Mouse (Mus musculus) forebrain, postnatal 0 days (tissue): Measurements from ENCODE around the gene Acbd6. TPM values are rescaled to one million over a fixed set of nuclear protein-coding genes. Genes with fewer than 3 reads are reported as not detected.

ENCODE experiments used
- ATAC-seq: fragments of 200-750 bp; cut with Nextera tagmentation; 2 replicates; pipeline ENCODE4 v1.8.0; 2017; ENCODE audit warnings: mild to moderate bottlenecking, moderate library complexity
- DNase-seq: peaks from one replicate; pipeline ENCODE4 v3.0.0-alpha.2; 2015
- H3K27ac ChIP-seq: fragments of 300-500 bp; sonication (generic); 2 replicates; pipeline ENCODE4 v1.5.1; 2014; ENCODE audit warnings: low read depth, mild to moderate bottlenecking, antibody characterized with exemption, low read length, moderate library complexity, mixed read lengths
- H3K27me3 ChIP-seq: fragments of 300-500 bp; sonication (generic); 2 replicates; pipeline ENCODE4 v1.6.1; 2014; ENCODE audit warnings: mild to moderate bottlenecking, low read length, mixed read lengths; ENCODE audit not compliant: insufficient read depth
- H3K36me3 ChIP-seq: fragments of 300-500 bp; sonication (generic); 2 replicates; pipeline ENCODE4 v1.6.1; 2014; ENCODE audit warnings: mild to moderate bottlenecking, moderate library complexity; ENCODE audit not compliant: insufficient read depth
- H3K4me1 ChIP-seq: fragments of 300-500 bp; sonication (generic); 2 replicates; pipeline ENCODE4 v1.6.1; 2014; ENCODE audit warnings: antibody characterized with exemption; ENCODE audit not compliant: insufficient read depth
- H3K4me2 ChIP-seq: fragments of 300-500 bp; sonication (generic); 2 replicates; pipeline ENCODE4 v1.6.1; 2014; ENCODE audit warnings: low read depth, mild to moderate bottlenecking, moderate library complexity
- H3K4me3 ChIP-seq: fragments of 300-500 bp; sonication (generic); 2 replicates; pipeline ENCODE4 v1.5.1; 2014; ENCODE audit warnings: low read depth, low read length, mixed read lengths
- H3K9ac ChIP-seq: fragments of 300-500 bp; sonication (generic); 2 replicates; pipeline ENCODE4 v1.6.1; 2014; ENCODE audit warnings: mild to moderate bottlenecking
- H3K9me3 ChIP-seq: fragments of 300-500 bp; sonication (generic); 2 replicates; pipeline ENCODE4 v1.6.1; 2016; ENCODE audit warnings: low read length
- CTCF ChIP-seq: sonication (generic); IDR thresholded peaks from 2 replicates; pipeline ENCODE4 v1.5.1; 2016; ENCODE audit warnings: antibody characterized with exemption, control low read depth, low read depth
- WGBS: fragments of 180-500 bp; shearing (Covaris S2); extraction: QIAGEN DNeasy Blood & Tissue Kit; methylation state at CpG from one replicate; pipeline ENCODE4 v1.1.7; 2014; 5-methylcytosine and 5-hydroxymethylcytosine counted together
- polyA plus RNA-seq: library from polyadenylated mRNA; unstranded; fragments of >200 nt; fragmentation: Nextera tagmentation; extraction: Ambion mirVana; gene quantifications from 2 replicates; pipeline ENCODE4 v1.2.1, GENCODE M21; 2015
- total RNA-seq: library from RNA; depleted of rRNA; stranded (reverse); fragments of >200 nt; gene quantifications from 2 replicates; pipeline ENCODE4 v1.2.3, GENCODE M21; 2014

The Acbd6 gene
- total and polyA plus RNA-seq, 2 experiments from 2014 or later, result 114 to 143 TPM

- H3K9ac ChIP-seq, result no peak overlapping the region
- H3K4me2 ChIP-seq, result no peak overlapping the region
- no peaks in the 10 kb centered on the region for H3K27me3 ChIP-seq
- H3K27ac ChIP-seq, result no peak overlapping the region
- DNase-seq, result no peak
- no peak for ATAC-seq
- H3K4me1 ChIP-seq, result peaks cover 14% of the 10 kb centered on the region; the same call in 1 of the 2 replicates
- H3K36me3 ChIP-seq, result no peaks in the 10 kb centered on the region
- WGBS, result 95% methylated on average over 5 of the region's 5 CpGs
- TF ChIP-seq CTCF, result no peak
- no peaks in the 10 kb centered on the region for H3K9me3 ChIP-seq
- no peak overlapping the region for H3K4me3 ChIP-seq
Observed at GRCm38 (mm10) chr1:155532396-155532795, 25.5 kb upstream of the Acbd6 start.

GRCm38 (mm10) chr1:155532833-155533688, 24.9 kb upstream of the Acbd6 start:
- no peak overlapping the region for H3K27ac ChIP-seq
- no peak overlapping the region for H3K4me2 ChIP-seq
- H3K36me3 ChIP-seq, result no peaks in the 10 kb centered on the region
- no peak for ATAC-seq
- H3K27me3 ChIP-seq, result no peaks in the 10 kb centered on the region
- H3K4me1 ChIP-seq, result peaks cover 12% of the 10 kb centered on the region; the same call in 1 of the 2 replicates
- no peak for TF ChIP-seq CTCF
- no peak for DNase-seq
- H3K9ac ChIP-seq, result no peak overlapping the region
- H3K9me3 ChIP-seq, result no peaks in the 10 kb centered on the region
- WGBS, result 76% methylated on average over 9 of the region's 9 CpGs
- H3K4me3 ChIP-seq, result no peak overlapping the region

- TF ChIP-seq CTCF, result no peak
- no peak for DNase-seq
- Histone ChIP-seq H3K4me2 (no peak overlapping the region), H3K9me3 (no peaks in the 10 kb centered on the region), H3K27me3 (no peaks in the 10 kb centered on the region), H3K4me3 (no peak overlapping the region), H3K27ac (no peak overlapping the region), H3K4me1 (peaks cover 10% of the 10 kb centered on the region; the same call in 1 of the 2 replicates), H3K36me3 (no peaks in the 10 kb centered on the region), H3K9ac (no peak overlapping the region)
- WGBS, result 72% methylated on average over 3 of the region's 3 CpGs
- no peak for ATAC-seq
Observed at GRCm38 (mm10) chr1:155533689-155533965, 24.3 kb upstream of the Acbd6 start.

GRCm38 (mm10) chr1:155537005-155537642, 20.8 kb upstream of the Acbd6 start:
- Histone ChIP-seq H3K4me1 (no peaks in the 10 kb centered on the region), H3K9ac (no peak overlapping the region), H3K4me3 (no peak overlapping the region), H3K4me2 (no peak overlapping the region), H3K36me3 (no peaks in the 10 kb centered on the region), H3K27me3 (no peaks in the 10 kb centered on the region), H3K9me3 (no peaks in the 10 kb centered on the region), H3K27ac (no peak overlapping the region)
- TF ChIP-seq CTCF, result peak; percentile 91
- WGBS, result 0% methylated on average over 2 of the region's 2 CpGs
- DNase-seq (peak; percentile 85), ATAC-seq (peak; percentile 43; the same call in 1 of the 2 replicates)

GRCm38 (mm10) chr1:155538006-155538405, 19.9 kb upstream of the Acbd6 start:
- Histone ChIP-seq H3K4me2 (no peak overlapping the region), H3K4me3 (no peak overlapping the region), H3K36me3 (no peaks in the 10 kb centered on the region), H3K4me1 (no peaks in the 10 kb centered on the region), H3K27ac (no peak overlapping the region), H3K9me3 (no peaks in the 10 kb centered on the region), H3K9ac (no peak overlapping the region), H3K27me3 (no peaks in the 10 kb centered on the region)
- DNase-seq (no peak), ATAC-seq (no peak)
- no peak for TF ChIP-seq CTCF
- WGBS, result 77% methylated on average over 7 of the region's 7 CpGs

- H3K9me3 ChIP-seq, result no peaks in the 10 kb centered on the region
- H3K9ac ChIP-seq, result peak overlapping the region; percentile 92
- H3K4me2 ChIP-seq, result peak overlapping the region; percentile 63
- ATAC-seq (peak; percentile 43), DNase-seq (no peak)
- no peaks in the 10 kb centered on the region for H3K27me3 ChIP-seq
- H3K36me3 ChIP-seq, result no peaks in the 10 kb centered on the region
- peak overlapping the region; percentile 98 for H3K4me3 ChIP-seq
- 0 out of 2 replicates have a peak, but pooled peaks have one; percentile 24 for TF ChIP-seq CTCF
- 0 out of 2 replicates have a peak, but pooled peaks cover 10% of the 10 kb centered on the region for H3K4me1 ChIP-seq
- WGBS, result 51% methylated on average over 9 of the region's 9 CpGs
- H3K27ac ChIP-seq, result peak overlapping the region; percentile 88
Observed at GRCm38 (mm10) chr1:155557642-155558011, 293 bp upstream of the Acbd6 start.

- peak overlapping the region; percentile 1; the same call in 1 of the 2 replicates for H3K4me2 ChIP-seq
- 0 out of 2 replicates have a peak, but pooled peaks cover 10% of the 10 kb centered on the region for H3K4me1 ChIP-seq
- DNase-seq (no peak), ATAC-seq (no peak)
- no peak overlapping the region for H3K27ac ChIP-seq
- peaks cover 4% of the 10 kb centered on the region; the same call in 1 of the 2 replicates for H3K36me3 ChIP-seq
- no peaks in the 10 kb centered on the region for H3K9me3 ChIP-seq
- no peak overlapping the region for H3K9ac ChIP-seq
- TF ChIP-seq CTCF, result no peak
- WGBS, result 86% methylated on average over 4 of the region's 4 CpGs
- H3K4me3 ChIP-seq, result no peak overlapping the region
- H3K27me3 ChIP-seq, result no peaks in the 10 kb centered on the region
Observed at GRCm38 (mm10) chr1:155560021-155560420, 2.1 kb downstream of the Acbd6 start.
